Mouse (Mus musculus) left cerebral cortex, adult 8-10 months (tissue): Measurements from ENCODE around the gene Pgap2. TPM values are rescaled to one million over a fixed set of nuclear protein-coding genes. Genes with fewer than 3 reads are reported as not detected.

Source experiments
- DNase-seq, 2 experiments: peaks; one replicate each; pipeline ENCODE4 v3.0.0; 2022; ENCODE audit warnings: low spot score in 2 of 2
- total RNA-seq, 4 experiments: library from RNA; stranded (reverse); gene quantifications; 2 replicates each; pipeline ENCODE4 v1.2.4; 2022

Pgap2 gene
- total RNA-seq, 4 experiments from 2014 or later: 23.7 to 28.9 (median 25.5) TPM

- DNase-seq: no peak
Observed at GRCm38 (mm10) chr7:102239591-102239990, 29.6 kb downstream of the Pgap2 start.

DNA sequence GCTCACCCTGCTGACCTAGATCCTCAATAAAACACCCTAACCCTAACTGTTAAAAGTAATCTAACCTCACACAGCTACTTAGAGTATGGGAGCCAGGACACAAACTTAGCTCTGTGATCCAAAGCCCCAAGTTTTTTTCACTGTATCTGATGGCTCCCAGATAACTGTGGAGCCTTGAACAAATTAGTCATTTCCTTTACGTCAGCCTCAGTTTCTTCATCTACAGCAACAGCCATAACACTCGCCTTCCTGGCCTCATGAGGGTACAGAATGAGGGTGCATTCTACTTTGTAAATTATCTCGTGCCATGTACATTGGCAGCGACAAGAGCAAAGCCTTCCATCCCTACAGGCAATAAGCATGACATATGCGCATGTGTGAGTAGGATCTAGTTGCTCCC, 32.4 kb downstream of the Pgap2 start:
- no peak for DNase-seq

GRCm38 (mm10) chr7:102242917-102243316, 32.9 kb downstream of the Pgap2 start:
- no peak for DNase-seq

- no peak for DNase-seq
Observed at GRCm38 (mm10) chr7:102243870-102244269, 33.9 kb downstream of the Pgap2 start.

GRCm38 (mm10) chr7:102244782-102245535, 35.0 kb downstream of the Pgap2 start:
- no peak for DNase-seq

- peak in 1 of 2 experiments; percentile 64 for DNase-seq
Observed at GRCm38 (mm10) chr7:102245775-102246174, 35.8 kb downstream of the Pgap2 start.

- no peak for DNase-seq
Observed at GRCm38 (mm10) chr7:102246265-102246664, 36.3 kb downstream of the Pgap2 start.

- DNase-seq: no peak
Observed at GRCm38 (mm10) chr7:102246956-102247797, 37.2 kb downstream of the Pgap2 start.

DNA sequence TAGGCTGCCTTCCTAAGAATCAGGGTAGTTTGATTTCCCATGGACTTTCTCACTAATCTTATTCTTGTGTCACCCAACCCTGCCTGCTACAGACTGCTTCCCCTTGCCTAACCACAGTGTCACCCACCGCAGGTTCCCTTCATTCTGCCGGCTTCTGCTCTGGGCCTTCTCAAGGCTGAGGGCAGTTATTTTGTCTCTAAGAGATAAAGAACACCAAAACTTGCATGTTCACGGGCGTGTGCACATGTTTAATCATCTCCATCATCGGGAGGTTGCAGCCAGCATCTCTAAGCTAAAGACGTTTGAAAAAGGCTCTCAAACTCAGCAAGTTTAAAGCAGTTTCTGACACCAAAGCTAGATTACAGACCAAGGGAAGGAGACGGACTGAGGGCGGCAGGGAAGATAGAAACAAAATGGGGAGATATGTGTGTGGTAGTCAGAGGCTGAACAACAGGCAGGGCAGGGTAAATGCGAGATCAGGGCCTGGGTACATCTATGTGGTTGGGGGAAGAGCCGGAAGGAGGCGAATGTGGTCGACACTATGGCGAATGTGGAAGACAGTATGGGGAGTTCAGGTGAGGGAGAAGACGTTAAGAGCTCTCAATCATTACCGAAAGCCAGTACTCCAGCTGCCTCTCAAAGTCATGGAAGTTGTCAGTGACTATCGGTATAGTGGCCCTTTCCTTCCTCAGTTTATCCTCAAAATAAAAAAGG, 38.8 kb downstream of the Pgap2 start:
- no peak for DNase-seq

- DNase-seq: no peak
Observed at GRCm38 (mm10) chr7:102249531-102249895, 39.5 kb downstream of the Pgap2 start.

GRCm38 (mm10) chr7:102249896-102250630, 40.1 kb downstream of the Pgap2 start:
- DNase-seq: peak in 1 of 2 experiments; percentile 45

- DNase-seq: peak; percentile 85
Observed at GRCm38 (mm10) chr7:102250631-102251214, 40.7 kb downstream of the Pgap2 start.

- no peak for DNase-seq
Observed at GRCm38 (mm10) chr7:102253631-102254030, 43.6 kb downstream of the Pgap2 start.

GRCm38 (mm10) chr7:102255954-102256353, 45.9 kb downstream of the Pgap2 start, which contains the start of gene Rhog:
Rhog (minus strand) TSS chr7:102256054.
- DNase-seq: no peak

DNA sequence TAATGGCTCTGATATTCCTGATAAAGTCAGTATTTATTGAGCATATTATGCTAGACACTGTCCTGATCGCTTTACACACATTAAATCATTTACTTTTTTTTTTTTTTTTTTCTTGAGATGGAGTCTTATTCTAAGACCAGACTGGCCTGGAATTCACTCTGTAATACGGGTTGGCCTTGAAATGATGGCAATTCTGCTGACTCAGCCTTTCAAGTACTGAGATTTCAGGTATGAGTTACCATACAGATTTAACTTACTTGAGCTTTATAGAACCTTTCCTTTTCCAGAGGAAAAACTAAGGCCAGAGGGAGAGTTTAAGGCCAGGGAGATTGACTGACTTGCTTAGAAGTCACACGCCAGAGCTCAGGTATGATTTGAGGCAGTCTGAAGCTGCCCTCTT, 46.6 kb downstream of the Pgap2 start:
- DNase-seq: no peak

GRCm38 (mm10) chr7:102258189-102258588, 48.2 kb downstream of the Pgap2 start:
- peak; percentile 64 to 80 for DNase-seq

GRCm38 (mm10) chr7:102258753-102259152, 48.7 kb downstream of the Pgap2 start:
- no peak for DNase-seq

- no peak for DNase-seq
Observed at GRCm38 (mm10) chr7:102259716-102260479, 49.9 kb downstream of the Pgap2 start.

- no peak for DNase-seq
Observed at GRCm38 (mm10) chr7:102260518-102260917, 50.5 kb downstream of the Pgap2 start.

- no peak for DNase-seq
Observed at GRCm38 (mm10) chr7:102263020-102263419, 53.0 kb downstream of the Pgap2 start.
